Mouse (Mus musculus): ENCODE results near the gene Noto. TPM values are rescaled to one million over a fixed set of nuclear protein-coding genes. Genes with fewer than 3 reads are reported as not detected.

Noto gene
- not detected in 2 replicates for polyA plus RNA-seq (2012; ENCODE audit: insufficient read depth, insufficient read length, missing spikeins)

DNA sequence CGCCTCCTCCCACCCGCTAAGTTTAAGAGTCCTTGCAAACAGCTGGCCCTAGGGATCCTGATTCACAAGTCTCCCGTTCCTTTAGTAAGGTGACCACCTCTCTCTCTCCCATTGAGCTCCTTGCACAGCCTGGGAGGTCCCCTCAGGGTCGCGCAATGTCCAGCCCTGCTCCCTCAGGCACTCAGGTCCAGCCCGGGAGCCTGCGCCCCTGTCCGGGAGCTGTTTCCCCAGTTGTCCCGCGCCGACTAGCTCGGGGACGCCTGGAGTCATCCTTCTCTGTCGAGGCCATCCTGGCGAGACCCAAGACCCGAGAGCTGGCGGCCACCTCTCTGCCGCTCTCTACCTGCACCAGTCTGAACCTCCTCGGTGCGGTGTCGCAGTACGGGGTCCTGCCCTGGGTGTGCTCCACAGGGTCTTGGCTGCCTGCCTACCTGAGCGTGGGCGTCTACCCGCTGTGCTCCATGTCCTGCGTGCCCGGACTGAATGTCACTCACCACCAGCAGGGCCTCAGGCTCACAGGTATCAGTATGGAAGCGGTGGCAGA lies at the start of gene Noto:
Gene Noto, plus strand, starts transcription at position 51 of the 544 bp plus-strand sequence.
- TF ChIP-seq CTCF (IDR thresholded peaks at IDR 0.05; ENCODE audit: low read depth, low read length) (no peak), POLR2A (IDR thresholded peaks at IDR 0.05; ENCODE audit: borderline replicate concordance, low read depth, low read length) (no peak)
- no peak within 1 kb of the TSS for H3K4me3 ChIP-seq (ENCODE audit: insufficient read depth, low read length)
- H3K4me1 ChIP-seq (ENCODE audit: control insufficient read depth, insufficient read depth, low read length): peaks cover 2% of the 10 kb centered on the region; the same call in 1 of the 2 replicates
- no peak within 1 kb of the TSS for H3K27ac ChIP-seq (ENCODE audit: insufficient read depth, low read depth, low read length)

DNA sequence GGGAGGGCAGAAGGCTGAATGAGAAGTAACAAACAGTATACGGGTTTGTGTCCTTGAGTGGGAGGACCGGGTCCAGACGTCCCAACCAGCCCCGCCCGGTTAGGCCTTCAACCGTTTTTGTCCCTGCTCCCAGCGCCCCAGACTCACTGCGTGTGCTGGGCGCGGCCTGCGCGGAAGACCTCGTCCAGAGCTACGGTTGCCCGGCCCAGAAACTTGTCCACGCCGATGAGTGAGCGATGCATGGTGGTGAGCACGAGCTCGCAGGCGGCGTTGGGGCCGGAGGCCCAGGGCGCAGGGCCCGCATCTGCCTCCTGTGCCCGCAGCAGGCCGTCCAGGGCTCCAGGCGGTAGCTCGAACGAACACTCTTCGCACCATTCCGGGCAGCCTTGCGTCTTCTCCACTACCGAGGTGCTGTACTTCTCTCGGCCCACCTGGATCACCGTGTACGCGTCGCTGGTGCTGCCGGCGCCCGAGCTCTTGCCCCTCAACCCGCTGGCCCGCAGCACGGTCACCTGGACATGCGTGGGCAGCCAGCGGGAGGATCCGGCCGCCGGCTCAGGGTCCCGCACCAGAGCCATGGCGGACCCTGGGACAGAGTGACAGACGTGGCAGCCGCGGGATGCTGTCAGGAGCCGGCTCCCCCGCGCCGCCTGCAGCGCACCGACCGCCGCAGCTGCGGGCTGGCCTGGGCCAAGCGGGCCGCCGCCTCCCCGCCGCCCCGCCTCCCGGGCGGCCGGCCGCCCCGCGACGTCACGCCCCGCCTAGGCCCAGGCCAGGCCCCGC lies 49.5 kb upstream of the Noto start, which contains the start of gene Rab11fip5:
Gene Rab11fip5, minus strand, starts transcription at position 684 of the 783 bp plus-strand sequence.
- no peak for TF ChIP-seq POLR2A (IDR thresholded peaks at IDR 0.05; ENCODE audit: borderline replicate concordance, low read depth, low read length)
- no peak for TF ChIP-seq CTCF (IDR thresholded peaks at IDR 0.05; ENCODE audit: low read depth, low read length)
- Histone ChIP-seq H3K4me1 (ENCODE audit: control insufficient read depth, insufficient read depth, low read length) (peaks cover 48% of the 10 kb centered on the region), H3K27ac (ENCODE audit: insufficient read depth, low read depth, low read length) (peak within 1 kb of the TSS; percentile 100), H3K4me3 (ENCODE audit: insufficient read depth, low read length) (peak within 1 kb of the TSS; percentile 84)

DNA sequence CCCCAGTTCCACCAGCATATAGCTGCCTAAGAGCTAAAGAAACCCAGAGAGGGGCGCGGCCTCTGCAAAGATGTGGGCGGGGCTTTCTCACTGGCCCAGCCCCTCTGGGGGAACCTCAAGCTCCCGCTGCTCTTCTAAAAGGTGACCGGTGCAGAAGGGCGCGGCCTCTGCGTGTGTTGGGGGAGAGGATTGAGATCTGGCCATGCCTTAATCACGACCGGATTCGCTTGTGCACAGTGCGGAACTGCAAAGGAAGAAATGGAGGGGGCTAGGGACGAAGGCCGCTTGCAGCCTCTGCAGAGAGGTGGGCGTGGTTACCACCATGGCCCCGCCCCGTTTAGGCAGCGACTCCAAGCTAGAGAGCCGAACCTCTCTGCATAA lies 49.0 kb upstream of the Noto start:
- H3K4me3 ChIP-seq (ENCODE audit: insufficient read depth, low read length): peak overlapping the region; percentile 84
- TF ChIP-seq CTCF (IDR thresholded peaks at IDR 0.05; ENCODE audit: low read depth, low read length) (no peak), POLR2A (IDR thresholded peaks at IDR 0.05; ENCODE audit: borderline replicate concordance, low read depth, low read length) (no peak)
- peak overlapping the region; percentile 59 for H3K27ac ChIP-seq (ENCODE audit: insufficient read depth, low read depth, low read length)
- peaks cover 48% of the 10 kb centered on the region for H3K4me1 ChIP-seq (ENCODE audit: control insufficient read depth, insufficient read depth, low read length)

DNA sequence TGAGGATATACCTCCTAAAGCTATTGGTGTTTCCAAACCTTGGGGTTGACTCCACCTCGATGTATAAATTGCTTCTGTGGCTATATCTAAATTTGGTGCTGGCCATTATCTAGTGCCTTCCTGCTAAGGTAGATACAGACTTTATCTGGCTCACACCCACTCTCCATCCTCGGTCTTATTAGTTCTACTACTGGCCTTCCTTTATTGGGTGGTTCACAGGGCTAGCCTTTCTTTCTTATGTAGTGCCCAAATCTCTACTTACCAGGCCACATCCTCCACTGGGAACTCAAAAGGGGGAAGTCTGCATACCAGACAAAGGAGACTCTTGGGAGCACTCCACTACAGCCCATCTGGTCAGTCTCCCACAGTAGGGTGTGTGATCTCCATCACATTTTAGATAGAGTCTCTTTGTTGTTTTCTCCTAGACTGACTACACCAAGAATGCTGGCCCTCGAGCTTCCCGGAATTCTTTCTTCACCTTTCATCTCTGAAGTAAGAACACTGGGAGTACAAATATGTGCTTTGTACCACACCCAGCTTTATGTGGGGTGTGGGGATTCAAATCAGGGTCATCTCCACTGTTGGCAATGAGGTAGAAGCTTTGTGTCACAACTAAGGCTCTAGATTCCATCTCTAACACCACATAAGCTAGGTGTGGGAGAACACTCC lies 46.5 kb upstream of the Noto start:
- peaks cover 41% of the 10 kb centered on the region for H3K4me1 ChIP-seq (ENCODE audit: control insufficient read depth, insufficient read depth, low read length)
- H3K4me3 ChIP-seq (ENCODE audit: insufficient read depth, low read length): no peak overlapping the region
- H3K27ac ChIP-seq (ENCODE audit: insufficient read depth, low read depth, low read length): no peak overlapping the region
- TF ChIP-seq POLR2A (IDR thresholded peaks at IDR 0.05; ENCODE audit: borderline replicate concordance, low read depth, low read length) (no peak), CTCF (IDR thresholded peaks at IDR 0.05; ENCODE audit: low read depth, low read length) (no peak)

DNA sequence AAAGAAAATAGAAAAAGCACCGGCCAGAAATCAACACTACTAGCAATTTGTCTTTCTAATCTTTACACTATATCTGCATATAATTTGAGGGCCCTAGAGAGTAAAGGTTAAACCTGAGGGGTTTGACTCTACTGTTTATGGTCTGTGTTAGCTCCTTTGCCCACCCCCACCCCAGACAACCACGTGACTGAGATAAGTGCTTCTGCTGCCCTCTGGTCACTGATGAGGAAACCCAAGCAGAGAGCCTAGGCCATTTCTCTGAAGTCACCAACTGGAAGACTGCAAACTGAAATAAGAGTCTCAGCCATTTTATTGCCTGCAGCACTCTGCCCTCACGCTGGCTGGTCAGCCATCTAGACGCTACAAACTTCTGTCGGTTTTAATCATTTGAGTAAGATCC lies 45.8 kb upstream of the Noto start:
- TF ChIP-seq CTCF (IDR thresholded peaks at IDR 0.05; ENCODE audit: low read depth, low read length) (no peak), POLR2A (IDR thresholded peaks at IDR 0.05; ENCODE audit: borderline replicate concordance, low read depth, low read length) (no peak)
- H3K4me1 ChIP-seq (ENCODE audit: control insufficient read depth, insufficient read depth, low read length): peaks cover 47% of the 10 kb centered on the region
- no peak overlapping the region for H3K27ac ChIP-seq (ENCODE audit: insufficient read depth, low read depth, low read length)
- H3K4me3 ChIP-seq (ENCODE audit: insufficient read depth, low read length): no peak overlapping the region

DNA sequence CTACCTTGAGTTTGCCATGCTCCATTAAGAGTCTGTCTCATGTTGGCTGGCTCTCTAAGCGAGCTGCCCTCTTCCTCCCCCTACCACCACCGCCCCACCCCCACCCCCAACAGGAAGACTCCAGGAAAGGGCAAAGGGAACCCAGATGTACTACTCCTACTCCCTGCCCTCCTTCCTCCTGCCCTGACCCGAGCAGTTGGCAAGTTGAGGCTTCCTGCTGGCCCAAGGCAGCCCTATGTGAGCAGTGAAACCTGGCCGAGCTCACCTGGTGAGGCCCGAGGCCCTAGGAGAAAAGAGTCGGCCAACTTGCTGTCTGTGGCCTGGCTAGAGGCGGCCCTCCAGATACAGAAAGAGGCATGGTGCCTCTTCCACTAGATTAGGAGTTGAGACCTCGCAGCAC lies 45.1 kb upstream of the Noto start:
- TF ChIP-seq POLR2A (IDR thresholded peaks at IDR 0.05; ENCODE audit: borderline replicate concordance, low read depth, low read length): no peak
- no peak for TF ChIP-seq CTCF (IDR thresholded peaks at IDR 0.05; ENCODE audit: low read depth, low read length)
- peaks cover 49% of the 10 kb centered on the region for H3K4me1 ChIP-seq (ENCODE audit: control insufficient read depth, insufficient read depth, low read length)
- H3K4me3 ChIP-seq (ENCODE audit: insufficient read depth, low read length): no peak overlapping the region
- H3K27ac ChIP-seq (ENCODE audit: insufficient read depth, low read depth, low read length): no peak overlapping the region

DNA sequence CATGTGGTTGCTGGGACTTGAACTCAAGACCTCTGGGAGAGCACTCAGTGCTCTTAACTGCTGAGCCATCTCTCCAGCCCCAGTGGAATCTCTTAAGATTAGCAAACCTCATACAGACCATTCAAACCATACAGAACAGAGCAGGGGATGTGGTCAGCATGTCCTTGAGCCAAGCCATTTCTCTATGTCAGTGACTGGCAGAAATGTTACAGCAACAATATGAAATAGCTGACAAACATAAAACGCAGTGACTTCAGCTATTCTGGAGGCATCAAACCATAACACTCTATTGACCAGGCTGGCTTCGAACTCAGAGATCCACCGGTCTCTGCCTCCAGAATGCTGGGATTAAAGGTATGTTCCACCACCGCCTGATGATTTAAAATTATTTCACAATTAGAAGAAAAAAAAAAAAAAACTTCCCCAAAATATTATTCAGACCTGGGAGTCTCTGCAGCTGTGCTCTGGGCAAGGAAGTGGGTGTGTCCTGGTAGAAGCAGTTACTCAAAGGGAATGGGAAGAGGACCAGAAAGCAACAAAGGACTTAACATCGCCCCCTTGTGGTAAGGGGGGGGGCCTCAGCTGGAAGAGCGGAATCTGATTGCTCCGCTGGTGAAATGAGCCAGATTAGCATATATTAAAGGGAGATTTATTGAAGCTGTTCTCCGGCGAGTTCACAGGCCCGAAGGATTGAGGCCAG lies 43.3 kb upstream of the Noto start:
- Histone ChIP-seq H3K27ac (ENCODE audit: insufficient read depth, low read depth, low read length) (peak overlapping the region; percentile 59), H3K4me3 (ENCODE audit: insufficient read depth, low read length) (peak overlapping the region; percentile 4; the same call in 1 of the 2 replicates), H3K4me1 (ENCODE audit: control insufficient read depth, insufficient read depth, low read length) (peaks cover 47% of the 10 kb centered on the region)
- TF ChIP-seq CTCF (IDR thresholded peaks at IDR 0.05; ENCODE audit: low read depth, low read length): peak; percentile 66; the same call in 1 of the 2 replicates
- TF ChIP-seq POLR2A (IDR thresholded peaks at IDR 0.05; ENCODE audit: borderline replicate concordance, low read depth, low read length): no peak

DNA sequence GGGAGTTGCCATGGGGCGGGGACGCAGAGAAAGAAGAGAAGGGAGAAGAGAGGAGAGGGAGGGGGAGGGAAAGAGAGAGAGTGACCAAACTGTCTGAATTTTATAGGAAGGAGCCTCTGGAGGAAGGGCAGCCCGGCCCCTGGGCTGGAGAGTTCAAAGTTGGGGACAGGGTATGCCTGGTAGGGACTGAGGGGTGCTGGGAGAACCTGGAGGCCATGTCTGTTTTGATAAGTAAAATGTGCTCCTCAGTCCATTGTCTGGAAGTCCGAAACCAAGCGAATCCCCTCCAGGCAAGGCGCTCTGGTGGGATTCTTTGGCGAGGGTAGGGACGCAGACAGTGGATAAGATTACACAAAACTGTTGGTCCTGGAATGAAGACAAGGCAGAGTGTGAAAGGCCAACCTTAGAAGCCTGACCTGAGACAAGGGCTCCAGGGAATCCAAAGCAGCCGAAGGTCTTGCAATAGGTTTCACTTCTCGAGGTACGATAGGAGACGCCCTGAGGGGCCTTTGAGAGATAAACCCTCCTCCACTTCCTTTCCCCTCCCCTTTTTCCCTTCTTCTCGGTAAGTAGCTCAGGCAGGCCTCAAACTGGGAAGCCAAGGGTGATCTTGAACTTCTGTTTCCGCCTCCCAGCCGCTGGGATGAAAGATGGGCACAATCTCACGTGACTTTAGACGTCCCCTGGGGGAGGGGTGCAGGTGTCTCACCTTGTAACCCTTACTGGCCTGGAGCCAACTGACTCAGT lies 42.6 kb upstream of the Noto start:
- peaks cover 43% of the 10 kb centered on the region for H3K4me1 ChIP-seq (ENCODE audit: control insufficient read depth, insufficient read depth, low read length)
- TF ChIP-seq CTCF (IDR thresholded peaks at IDR 0.05; ENCODE audit: low read depth, low read length): no peak
- TF ChIP-seq POLR2A (IDR thresholded peaks at IDR 0.05; ENCODE audit: borderline replicate concordance, low read depth, low read length): no peak
- 0 out of 2 replicates have a peak overlapping the region, but pooled peaks have one; percentile 27 for H3K27ac ChIP-seq (ENCODE audit: insufficient read depth, low read depth, low read length)
- peak overlapping the region; percentile 4; the same call in 1 of the 2 replicates for H3K4me3 ChIP-seq (ENCODE audit: insufficient read depth, low read length)

DNA sequence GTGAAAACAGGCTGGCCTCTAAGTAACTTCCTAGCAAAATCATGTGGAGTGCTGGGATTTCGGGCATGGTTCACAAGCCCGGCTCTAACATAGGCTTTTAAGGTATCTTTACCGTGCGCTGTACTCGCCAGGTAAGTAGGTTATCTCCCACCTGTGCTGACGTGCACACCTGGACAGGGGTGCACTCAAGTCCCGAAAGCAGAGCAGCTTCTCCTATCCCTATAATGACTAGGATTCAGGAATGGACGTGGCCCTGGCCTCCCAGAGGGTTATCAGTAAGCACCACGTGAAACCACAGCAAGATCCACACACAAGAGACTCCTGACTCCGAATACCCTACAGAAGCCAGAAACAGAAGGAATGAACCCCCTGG lies 42.1 kb upstream of the Noto start:
- peaks cover 42% of the 10 kb centered on the region for H3K4me1 ChIP-seq (ENCODE audit: control insufficient read depth, insufficient read depth, low read length)
- no peak overlapping the region for H3K4me3 ChIP-seq (ENCODE audit: insufficient read depth, low read length)
- H3K27ac ChIP-seq (ENCODE audit: insufficient read depth, low read depth, low read length): no peak overlapping the region
- no peak for TF ChIP-seq POLR2A (IDR thresholded peaks at IDR 0.05; ENCODE audit: borderline replicate concordance, low read depth, low read length)
- TF ChIP-seq CTCF (IDR thresholded peaks at IDR 0.05; ENCODE audit: low read depth, low read length): no peak
